8 mouse cellular contexts compared by ENCODE assay signal in the genomic region with DNA sequence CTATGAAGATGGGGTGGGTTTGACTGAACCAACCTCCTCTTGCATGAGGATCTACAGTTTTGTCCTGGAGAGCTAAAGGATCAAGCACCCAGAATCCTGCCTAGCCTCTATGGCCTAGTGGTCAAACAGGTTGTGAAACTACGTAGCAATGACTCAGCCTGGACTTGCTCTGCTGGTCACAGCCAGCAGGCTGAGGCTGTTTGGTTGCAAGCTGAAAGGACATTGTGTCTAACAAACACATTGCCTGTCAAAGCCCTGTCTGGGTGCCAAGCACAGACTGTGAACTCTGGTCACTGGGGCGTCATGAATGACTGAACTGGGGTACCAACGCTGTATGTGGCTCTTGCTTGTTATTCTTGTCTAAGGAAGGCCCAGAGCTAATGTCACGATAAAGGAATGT. TPM values are rescaled to one million over a fixed set of nuclear protein-coding genes. Genes with fewer than 3 reads are reported as not detected.
A peak's percentile ranks its signal among the peaks of the same experiment; 100 is the strongest.
DNase-seq lines count a peak whose midpoint lies in the region; ATAC-seq and TF ChIP-seq lines count a peak whose summit lies in the region.

No protein-coding gene starts in this region.

- ATAC-seq in kidney, postnatal 0 days (replicated peaks; ENCODE audit: low FRiP score, low read depth): peak; percentile 86
- peak; percentile 75 for ATAC-seq in monocyte, adult 5-6 weeks (replicated peaks; ENCODE audit: insufficient number of reproducible peaks, low FRiP score, low TSS enrichment, poor library complexity, severe bottlenecking)
- ATAC-seq in hindbrain, embryonic 13.5 days (ENCODE audit: low FRiP score): no peak

- no peaks in the 10 kb centered on the region for H3K36me3 ChIP-seq in kidney, postnatal 0 days (ENCODE audit: insufficient read depth, low read length)
- H3K36me3 ChIP-seq in hindbrain, embryonic 13.5 days: no peaks in the 10 kb centered on the region

- no peaks in the 10 kb centered on the region for H3K4me1 ChIP-seq in kidney, postnatal 0 days (replicated peaks; ENCODE audit: insufficient read depth, low read length)
- H3K4me1 ChIP-seq in hindbrain, embryonic 13.5 days (replicated peaks): no peaks in the 10 kb centered on the region

- H3K4me2 ChIP-seq in kidney, postnatal 0 days (ENCODE audit: low read length): no peak overlapping the region
- H3K4me2 ChIP-seq in hindbrain, embryonic 13.5 days: no peak overlapping the region

- no peak for TF ChIP-seq CTCF in kidney, postnatal 0 days (IDR thresholded peaks at IDR 0.05; ENCODE audit: low read depth)

- H3K9ac ChIP-seq in kidney, postnatal 0 days (ENCODE audit: low read depth, low read length): no peak overlapping the region
- H3K9ac ChIP-seq in hindbrain, embryonic 13.5 days: no peak overlapping the region

- WGBS in kidney, postnatal 0 days: 45% methylated on average over 4 of the region's 4 CpGs
- 75% methylated on average over 4 of the region's 4 CpGs for WGBS in hindbrain, embryonic 13.5 days

- no peaks in the 10 kb centered on the region for H3K9me3 ChIP-seq in kidney, postnatal 0 days (replicated peaks; ENCODE audit: low read length)
- H3K9me3 ChIP-seq in hindbrain, embryonic 13.5 days: no peaks in the 10 kb centered on the region

- DNase-seq in layer of hippocampus, adult 9-11 months: peak; percentile 39
- no peak for DNase-seq in layer of hippocampus, postnatal 36 days
- peak; percentile 55 to 75 for DNase-seq in adrenal gland, postnatal 36 days
- peak; percentile 34 for DNase-seq in kidney, postnatal 0 days (ENCODE audit: low spot score)
- DNase-seq in frontal cortex, postnatal 14 days (ENCODE audit: low spot score in 2 of 2): no peak
- DNase-seq in thymus, postnatal 4 days: no peak

- H3K4me3 ChIP-seq in kidney, postnatal 0 days (replicated peaks; ENCODE audit: low read depth, low read length): no peak overlapping the region
- H3K4me3 ChIP-seq in hindbrain, embryonic 13.5 days: no peak overlapping the region

- H3K27me3 ChIP-seq in kidney, postnatal 0 days (ENCODE audit: insufficient read depth, low read length): no peaks in the 10 kb centered on the region
- no peaks in the 10 kb centered on the region for H3K27me3 ChIP-seq in hindbrain, embryonic 13.5 days

- H3K27ac ChIP-seq in kidney, postnatal 0 days: peak overlapping the region; percentile 65
- no peak overlapping the region for H3K27ac ChIP-seq in hindbrain, embryonic 13.5 days

RNA-seq across cellular contexts. Expression of a gene that starts 10.9 kb away (rescaled TPM):
- 10 to 100 TPM in 1 of 2 experiments, 1 to 10 TPM in 1; 8.8 to 10.4 TPM for total RNA-seq in layer of hippocampus, postnatal 36 days (2021)
- total RNA-seq in adrenal gland, postnatal 36 days (2021): 1 to 10 TPM; 7.9 to 8.6 TPM
- 20.9 and 22.1 TPM in 2 replicates for polyA plus RNA-seq in kidney, postnatal 0 days (2015; fragmentation: Nextera tagmentation; extraction: Ambion mirVana)
- total RNA-seq in monocyte, adult 5-6 weeks (2017): 1.3 to 9.4 TPM (median 8.8 TPM) in 3 replicates
- polyA plus RNA-seq in hindbrain, embryonic 13.5 days (2015; fragmentation: Nextera tagmentation; extraction: Ambion mirVana): 18.5 and 20.6 TPM in 2 replicates

RNA-seq across cellular contexts. Expression of a gene that starts 35.7 kb away (rescaled TPM):
- 10 to 100 TPM; 12.8 to 13.5 TPM for total RNA-seq in layer of hippocampus, postnatal 36 days (2021)
- total RNA-seq in adrenal gland, postnatal 36 days (2021): 10 to 100 TPM; 12.9 to 24.8 TPM
- 18.1 and 20.1 TPM in 2 replicates for polyA plus RNA-seq in kidney, postnatal 0 days (2015; fragmentation: Nextera tagmentation; extraction: Ambion mirVana)
- 4.9 to 6.0 TPM (median 5.2 TPM) in 3 replicates for total RNA-seq in monocyte, adult 5-6 weeks (2017)
- 6.6 and 8.1 TPM in 2 replicates for polyA plus RNA-seq in hindbrain, embryonic 13.5 days (2015; fragmentation: Nextera tagmentation; extraction: Ambion mirVana)

RNA-seq across cellular contexts. Expression of a gene that starts 52.3 kb away (rescaled TPM):
- 10 to 100 TPM in 1 of 2 experiments, 1 to 10 TPM in 1; 8.3 to 12.8 TPM for total RNA-seq in layer of hippocampus, postnatal 36 days (2021)
- 10 to 100 TPM; 57.8 to 58.4 TPM for total RNA-seq in adrenal gland, postnatal 36 days (2021)
- 24.3 and 25.2 TPM in 2 replicates for polyA plus RNA-seq in kidney, postnatal 0 days (2015; fragmentation: Nextera tagmentation; extraction: Ambion mirVana)
- total RNA-seq in monocyte, adult 5-6 weeks (2017): 3.2 to 22.5 TPM (median 9.0 TPM) in 3 replicates
- 10.5 and 11.5 TPM in 2 replicates for polyA plus RNA-seq in hindbrain, embryonic 13.5 days (2015; fragmentation: Nextera tagmentation; extraction: Ambion mirVana)

RNA-seq across cellular contexts. Expression of a gene that starts 58.8 kb away (rescaled TPM):
- total RNA-seq in layer of hippocampus, postnatal 36 days (2021): 100 to 1,000 TPM; 415 to 443 TPM
- 100 to 1,000 TPM; 352 to 374 TPM for total RNA-seq in adrenal gland, postnatal 36 days (2021)
- polyA plus RNA-seq in kidney, postnatal 0 days (2015; fragmentation: Nextera tagmentation; extraction: Ambion mirVana): 1,652 and 1,801 TPM in 2 replicates
- 103 to 180 TPM (median 116 TPM) in 3 replicates for total RNA-seq in monocyte, adult 5-6 weeks (2017)
- polyA plus RNA-seq in hindbrain, embryonic 13.5 days (2015; fragmentation: Nextera tagmentation; extraction: Ambion mirVana): 1,428 and 1,433 TPM in 2 replicates

Comparison
In these comparisons a context has a peak if more than half of its experiments do, and no peak if none do; other contexts are left out.
1. DNase-seq: peak in layer of hippocampus, adult 9-11 months (single experiment), adrenal gland, postnatal 36 days (2 of 2) and kidney, postnatal 0 days (single experiment); none in layer of hippocampus, postnatal 36 days (0 of 2), frontal cortex, postnatal 14 days (0 of 2) and thymus, postnatal 4 days (single experiment).